Mouse (Mus musculus): ENCODE results near the gene Patj.
"Not testable (repeated sequence)": the region's sequence is repeated elsewhere in the genome, so short reads cannot be mapped to it uniquely, and the experiment has no call there.

Gene Patj

GRCm38 (mm10) chr4:98577275-98577674 lies 181.7 kb downstream of the Patj start:
- no peak for DNase-seq (ENCODE audit: low spot score in 2 of 2)

GRCm38 (mm10) chr4:98577957-98578541 lies 182.5 kb downstream of the Patj start:
- no peak for DNase-seq (ENCODE audit: low spot score in 2 of 2)

- DNase-seq (ENCODE audit: low spot score in 2 of 2), result no peak
Observed at GRCm38 (mm10) chr4:98581456-98581855, 185.9 kb downstream of the Patj start.

- DNase-seq (ENCODE audit: low spot score in 2 of 2), result no peak
Observed at GRCm38 (mm10) chr4:98584023-98584422, 188.4 kb downstream of the Patj start.

GRCm38 (mm10) chr4:98586303-98586702 lies 190.7 kb downstream of the Patj start:
- DNase-seq (ENCODE audit: low spot score in 2 of 2), result no peak

GRCm38 (mm10) chr4:98587686-98588085 lies 192.1 kb downstream of the Patj start:
- no peak for DNase-seq (ENCODE audit: low spot score in 2 of 2)

- no peak for DNase-seq (ENCODE audit: low spot score in 2 of 2)
Observed at GRCm38 (mm10) chr4:98593961-98594360, 198.4 kb downstream of the Patj start.

GRCm38 (mm10) chr4:98598546-98598971 lies 203.0 kb downstream of the Patj start:
- no peak for DNase-seq (ENCODE audit: low spot score in 2 of 2)

GRCm38 (mm10) chr4:98599358-98599757 lies 203.8 kb downstream of the Patj start:
- DNase-seq (ENCODE audit: low spot score in 2 of 2), result no peak

- no peak for DNase-seq (ENCODE audit: low spot score in 2 of 2)
Observed at GRCm38 (mm10) chr4:98603131-98603530, 207.5 kb downstream of the Patj start.

GRCm38 (mm10) chr4:98610501-98610900 lies 214.9 kb downstream of the Patj start:
- DNase-seq (ENCODE audit: low spot score in 2 of 2), result no peak

GRCm38 (mm10) chr4:98614395-98614794 lies 218.8 kb downstream of the Patj start:
- no peak for DNase-seq (ENCODE audit: low spot score in 2 of 2)

- no peak for DNase-seq (ENCODE audit: low spot score in 2 of 2)
Observed at GRCm38 (mm10) chr4:98619199-98619598, 223.6 kb downstream of the Patj start.

- DNase-seq (ENCODE audit: low spot score in 2 of 2), result no peak
Observed at GRCm38 (mm10) chr4:98620986-98621784, 225.6 kb downstream of the Patj start.

- DNase-seq (ENCODE audit: low spot score in 2 of 2), result no peak
Observed at GRCm38 (mm10) chr4:98622180-98622579, 226.6 kb downstream of the Patj start.

- DNase-seq (ENCODE audit: low spot score in 2 of 2), result no peak
Observed at GRCm38 (mm10) chr4:98622996-98623673, 227.6 kb downstream of the Patj start.

- no peak for DNase-seq (ENCODE audit: low spot score in 2 of 2)
Observed at GRCm38 (mm10) chr4:98628286-98628685, 232.7 kb downstream of the Patj start.

GRCm38 (mm10) chr4:98629217-98629616 lies 233.6 kb downstream of the Patj start:
- DNase-seq (ENCODE audit: low spot score in 2 of 2), result not testable (repeated sequence)

GRCm38 (mm10) chr4:98635140-98635837 lies 239.7 kb downstream of the Patj start:
- DNase-seq (ENCODE audit: low spot score in 2 of 2), result no peak

GRCm38 (mm10) chr4:98638731-98639130 lies 243.1 kb downstream of the Patj start:
- no peak for DNase-seq (ENCODE audit: low spot score in 2 of 2)

- no peak for DNase-seq (ENCODE audit: low spot score in 2 of 2)
Observed at GRCm38 (mm10) chr4:98653650-98654049, 258.1 kb downstream of the Patj start.

GRCm38 (mm10) chr4:98654419-98654821 lies 258.8 kb downstream of the Patj start:
- DNase-seq (ENCODE audit: low spot score in 2 of 2), result no peak
